Mouse (Mus musculus): ENCODE data around the gene Saysd1.

DNA sequence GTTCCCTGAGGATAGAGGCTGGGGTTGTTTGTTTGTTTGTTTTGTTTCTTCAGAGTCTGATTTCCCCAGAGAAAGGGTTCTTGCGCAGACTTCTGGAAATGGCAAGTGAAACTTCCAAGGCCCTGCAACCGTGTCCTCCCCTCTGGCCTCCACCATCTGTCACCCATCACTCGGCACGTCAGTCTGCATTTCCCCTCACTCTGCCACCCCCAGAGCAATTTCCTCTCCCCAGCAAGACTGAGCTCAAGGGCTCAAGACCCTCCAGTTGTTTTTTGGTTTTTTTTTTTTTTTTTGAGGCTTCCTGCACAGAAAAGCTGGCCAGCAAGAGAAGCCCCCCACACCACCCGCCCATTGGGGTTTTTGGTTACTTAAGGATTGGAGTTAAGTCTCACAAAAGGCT, 34.2 kb upstream of the Saysd1 start:
- no peak for TF ChIP-seq CTCF (IDR thresholded peaks at IDR 0.05; ENCODE audit: low read depth)
- no peak for TF ChIP-seq EP300 (IDR thresholded peaks at IDR 0.05; ENCODE audit: low read depth)
